Mouse (Mus musculus) cortical plate, adult 2 months (tissue): ENCODE data around the gene Rnase10. TPM values are rescaled to one million over a fixed set of nuclear protein-coding genes. Genes with fewer than 3 reads are reported as not detected.

Experiments
- H3K27ac ChIP-seq: fragments of 200-500 bp; 2 replicates; pipeline ENCODE4 v1.5.1; 2012; ENCODE audit warnings: low read length, control low read depth, inconsistent platforms; ENCODE audit not compliant: insufficient read depth
- H3K4me1 ChIP-seq: fragments of 200-500 bp; 2 replicates; pipeline ENCODE4 v1.6.1; 2011; ENCODE audit warnings: low read length; ENCODE audit not compliant: control insufficient read depth, insufficient read depth
- H3K4me3 ChIP-seq: fragments of 200-500 bp; 2 replicates; pipeline ENCODE4 v1.5.1; 2011; ENCODE audit warnings: mild to moderate bottlenecking, low read length, control low read depth; ENCODE audit not compliant: insufficient read depth
- CTCF ChIP-seq: fragments of 200-500 bp; IDR thresholded peaks from 2 replicates; pipeline ENCODE4 v1.5.1; 2011; ENCODE audit warnings: mild to moderate bottlenecking, control low read depth, low read length; ENCODE audit not compliant: insufficient read depth; ENCODE audit errors: extremely low read depth
- POLR2A ChIP-seq: fragments of 200-500 bp; IDR thresholded peaks from 2 replicates; pipeline ENCODE4 v1.6.1; 2011; ENCODE audit warnings: mild to moderate bottlenecking, low read length, control low read depth; ENCODE audit not compliant: insufficient read depth; ENCODE audit errors: extremely low read depth
- polyA plus RNA-seq: library from polyadenylated mRNA; depleted of rRNA; stranded (reverse); fragments of >200 nt; gene quantifications from 2 replicates; pipeline ENCODE4 v1.2.3, GENCODE M21; 2012; rRNA removed

Gene Rnase10
- polyA plus RNA-seq, 1 experiment: 0.19 TPM

- Histone ChIP-seq H3K4me3 (no peak overlapping the region), H3K27ac (no peak overlapping the region), H3K4me1 (no peaks in the 10 kb centered on the region)
- TF ChIP-seq CTCF: no peak
- TF ChIP-seq POLR2A: no peak
Measured at GRCm38 (mm10) chr14:51036214-51036613, 28.7 kb downstream of the Rnase10 start.

DNA sequence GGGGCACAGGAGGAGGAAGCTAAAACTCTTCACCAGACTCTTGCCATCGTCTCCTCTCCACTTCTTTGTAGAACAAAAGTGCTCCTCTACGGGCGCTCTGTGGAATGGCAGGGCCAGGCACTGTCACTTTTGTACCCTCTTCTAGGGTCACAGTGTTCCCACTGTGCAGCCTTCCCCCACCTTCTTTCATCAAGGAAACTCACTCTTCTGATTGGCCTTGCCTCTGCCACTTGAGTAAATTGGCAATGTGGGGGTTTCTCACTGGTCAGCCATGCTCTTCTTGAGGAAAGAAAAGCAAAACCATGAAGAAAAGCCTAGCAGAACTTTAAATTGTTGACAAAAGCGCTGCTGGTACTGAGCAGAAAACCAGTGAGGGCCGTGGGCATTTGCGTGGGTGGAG lies 34.2 kb downstream of the Rnase10 start, which contains the start of gene Rnase9:
Gene Rnase9 (minus strand): TSS at position 101 of the 400 bp plus-strand sequence.
- no peak for TF ChIP-seq CTCF
- TF ChIP-seq POLR2A: no peak
- no peak within 1 kb of the TSS for H3K27ac ChIP-seq

DNA sequence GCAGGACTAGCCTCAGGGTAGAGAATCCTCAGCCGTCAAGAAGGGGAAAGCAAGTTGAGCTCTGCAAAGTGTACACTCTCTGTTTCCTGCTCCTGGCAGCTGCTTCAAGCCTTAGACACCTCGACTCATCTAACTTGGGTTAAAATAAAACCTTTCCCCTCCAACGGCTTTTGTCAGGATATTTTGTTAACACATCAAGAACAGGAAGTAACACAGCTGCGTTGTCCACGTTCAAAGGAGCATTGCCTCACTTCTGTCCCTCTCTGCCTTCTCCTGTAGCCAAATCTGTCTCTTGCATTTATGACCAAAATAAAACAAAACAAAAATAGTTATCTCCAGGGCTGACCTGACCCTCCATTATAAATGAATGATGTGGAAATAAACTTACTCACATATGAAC lies 40.3 kb downstream of the Rnase10 start:
- H3K4me1 ChIP-seq: no peaks in the 10 kb centered on the region
- H3K27ac ChIP-seq: no peak overlapping the region
- no peak for TF ChIP-seq POLR2A
- TF ChIP-seq CTCF: no peak

More for the DNA sequence above, 34.2 kb downstream of the Rnase10 start, which contains the start of gene Rnase9:
- no peaks in the 10 kb centered on the region for H3K4me1 ChIP-seq
- no peak within 1 kb of the TSS for H3K4me3 ChIP-seq

DNA sequence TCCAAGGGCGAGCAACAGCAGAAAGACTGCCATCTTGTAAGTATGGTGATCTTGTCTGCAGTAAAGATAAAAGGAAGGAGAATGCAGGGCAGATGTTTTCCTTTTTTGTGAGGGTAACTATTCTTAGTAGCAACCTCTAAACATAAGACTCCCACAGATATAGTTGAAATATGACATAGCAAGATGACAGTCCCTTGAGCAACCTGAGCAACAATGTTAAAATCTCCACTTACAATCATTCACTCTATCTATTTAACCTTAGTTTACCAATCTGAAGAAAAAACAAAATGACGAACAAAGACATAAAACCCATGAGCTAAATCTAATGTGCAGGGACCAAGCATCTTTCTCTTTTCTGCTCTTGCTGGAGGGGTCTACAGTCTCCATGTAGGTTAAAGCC lies 42.5 kb downstream of the Rnase10 start, which contains the start of gene Rnase11:
Gene Rnase11 (minus strand): TSS at position 101 of the 400 bp plus-strand sequence.
- no peak for TF ChIP-seq CTCF
- TF ChIP-seq POLR2A: no peak
- H3K27ac ChIP-seq: no peak within 1 kb of the TSS
- H3K4me3 ChIP-seq: no peak within 1 kb of the TSS
- no peaks in the 10 kb centered on the region for H3K4me1 ChIP-seq

More for the DNA sequence above, 40.3 kb downstream of the Rnase10 start:
- H3K4me3 ChIP-seq: no peak overlapping the region

DNA sequence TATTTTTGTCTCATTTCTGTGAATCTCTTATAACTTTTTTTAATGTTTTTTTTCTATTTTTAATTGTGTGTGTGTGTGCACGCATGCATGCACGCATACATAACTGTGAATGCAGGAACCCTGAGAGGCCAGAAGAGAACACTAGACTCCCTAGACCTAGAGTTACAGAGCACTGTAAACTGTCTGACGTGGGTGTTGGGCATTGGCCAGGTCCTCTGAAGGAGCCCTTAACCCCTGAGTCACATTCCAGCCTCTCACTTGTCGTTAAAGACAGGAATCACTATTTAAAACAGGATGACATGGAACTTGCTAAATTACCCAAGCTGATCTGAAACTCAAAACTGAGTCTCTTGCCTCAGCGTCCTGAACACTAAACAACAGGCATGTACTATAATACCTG lies 44.4 kb downstream of the Rnase10 start:
- Histone ChIP-seq H3K4me1 (no peaks in the 10 kb centered on the region), H3K27ac (no peak overlapping the region), H3K4me3 (no peak overlapping the region)
- TF ChIP-seq POLR2A (no peak), CTCF (no peak)

- no peak overlapping the region for H3K4me3 ChIP-seq
- H3K27ac ChIP-seq: no peak overlapping the region
- no peak for TF ChIP-seq POLR2A
- no peak for TF ChIP-seq CTCF
- H3K4me1 ChIP-seq: no peaks in the 10 kb centered on the region
Measured at GRCm38 (mm10) chr14:51053176-51053575, 45.6 kb downstream of the Rnase10 start.

- Histone ChIP-seq H3K4me1 (no peaks in the 10 kb centered on the region), H3K4me3 (no peak overlapping the region), H3K27ac (no peak overlapping the region)
- TF ChIP-seq CTCF (no peak), POLR2A (no peak)
Measured at GRCm38 (mm10) chr14:51054243-51055237, 47.0 kb downstream of the Rnase10 start.

DNA sequence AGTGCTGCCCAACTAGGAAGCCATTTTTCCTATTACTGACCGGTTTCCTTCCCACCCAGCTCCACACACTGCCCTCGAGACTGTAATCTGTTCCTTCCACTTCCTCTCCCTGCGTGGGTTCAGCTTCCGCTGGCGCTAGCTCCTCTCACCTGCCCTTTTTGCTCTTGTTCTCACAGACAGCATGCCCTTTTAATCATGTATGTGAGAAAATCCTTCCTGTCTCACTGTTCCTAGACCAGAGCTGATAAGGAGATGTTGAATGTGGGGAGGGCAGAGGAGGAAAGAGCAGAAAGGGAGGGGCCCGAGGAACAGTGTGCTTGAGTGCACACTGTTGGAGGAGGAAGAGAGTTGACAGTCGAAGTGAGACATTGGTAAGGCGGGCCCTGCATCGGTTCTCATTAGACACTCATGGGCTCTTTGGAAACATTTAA lies 49.9 kb downstream of the Rnase10 start, which contains the start of gene Rnase12:
Gene Rnase12 (minus strand): TSS at position 261 of the 431 bp plus-strand sequence.
- Histone ChIP-seq H3K4me1 (peaks cover 1% of the 10 kb centered on the region; the same call in 1 of the 2 replicates), H3K4me3 (no peak within 1 kb of the TSS), H3K27ac (no peak within 1 kb of the TSS)
- TF ChIP-seq CTCF (no peak), POLR2A (no peak)

Other genes with a start within 250 kb of the Rnase10 start
- 59.4 and 63.3 TPM in 2 replicates for gene Ttc5, start 222.2 kb upstream of the Rnase10 start, polyA plus RNA-seq
- not detected in 2 replicates for gene Ccnb1ip1, start 200.0 kb upstream of the Rnase10 start, polyA plus RNA-seq
- gene Parp2, start 199.9 kb upstream of the Rnase10 start, polyA plus RNA-seq: 49.2 and 58.6 TPM in 2 replicates
- 4.4 and 4.6 TPM in 2 replicates for gene Tep1, start 137.2 kb upstream of the Rnase10 start, polyA plus RNA-seq
- 4.1 and 5.1 TPM in 2 replicates for gene Klhl33, start 110.2 kb upstream of the Rnase10 start, polyA plus RNA-seq
- gene Osgep, start 82.9 kb upstream of the Rnase10 start, polyA plus RNA-seq: 61.2 and 62.6 TPM in 2 replicates
- gene Apex1, start 82.8 kb upstream of the Rnase10 start, polyA plus RNA-seq: 57.6 and 62.4 TPM in 2 replicates
- gene Pip4p1, start 76.9 kb upstream of the Rnase10 start, polyA plus RNA-seq: 169 and 177 TPM in 2 replicates
- gene Pnp, start 76.7 kb upstream of the Rnase10 start, polyA plus RNA-seq: 29.3 and 31.3 TPM in 2 replicates
- gene Gm49342, start 63.2 kb upstream of the Rnase10 start, polyA plus RNA-seq: 24.8 and 28.5 TPM in 2 replicates
- gene Pnp2, start 51.8 kb upstream of the Rnase10 start, polyA plus RNA-seq: 0.87 and 1.4 TPM in 2 replicates
- gene Rnase9, start 34.1 kb downstream of the Rnase10 start, polyA plus RNA-seq: 0.08 TPM in 1 of 2 replicates, not detected in the other
- not detected in 2 replicates for gene Rnase11, start 42.4 kb downstream of the Rnase10 start, polyA plus RNA-seq
- 0.30 TPM in 1 of 2 replicates, not detected in the other for gene Rnase12, start 49.9 kb downstream of the Rnase10 start, polyA plus RNA-seq
- not detected in 2 replicates for gene Olfr750, start 66.7 kb downstream of the Rnase10 start, polyA plus RNA-seq
- gene Rnase4, start 83.3 kb downstream of the Rnase10 start, polyA plus RNA-seq: 31.6 and 34.1 TPM in 2 replicates
- 6.9 and 8.1 TPM in 2 replicates for gene Ang, start 83.4 kb downstream of the Rnase10 start, polyA plus RNA-seq
- not detected in 2 replicates for gene Eddm3b, start 106.7 kb downstream of the Rnase10 start, polyA plus RNA-seq
- gene Rnase6, start 116.2 kb downstream of the Rnase10 start, polyA plus RNA-seq: 0.50 and 0.68 TPM in 2 replicates
- gene Rnase1, start 139.0 kb downstream of the Rnase10 start, polyA plus RNA-seq: 2.2 and 2.4 TPM in 2 replicates
- gene Rnase2b, start 154.5 kb downstream of the Rnase10 start, polyA plus RNA-seq: not detected in 2 replicates
- gene Ang2, start 191.4 kb downstream of the Rnase10 start, polyA plus RNA-seq: not detected in 2 replicates
- gene Ear14, start 195.6 kb downstream of the Rnase10 start, polyA plus RNA-seq: not detected in 2 replicates
- gene Rnase2a, start 248.4 kb downstream of the Rnase10 start, polyA plus RNA-seq: not detected in 2 replicates